Mouse (Mus musculus): ENCODE measurements around the gene Mex3a. TPM values are rescaled to one million over a fixed set of nuclear protein-coding genes. Genes with fewer than 3 reads are reported as not detected.

Gene Mex3a
- polyA plus RNA-seq, 1 experiment, result 4.7 TPM

DNA sequence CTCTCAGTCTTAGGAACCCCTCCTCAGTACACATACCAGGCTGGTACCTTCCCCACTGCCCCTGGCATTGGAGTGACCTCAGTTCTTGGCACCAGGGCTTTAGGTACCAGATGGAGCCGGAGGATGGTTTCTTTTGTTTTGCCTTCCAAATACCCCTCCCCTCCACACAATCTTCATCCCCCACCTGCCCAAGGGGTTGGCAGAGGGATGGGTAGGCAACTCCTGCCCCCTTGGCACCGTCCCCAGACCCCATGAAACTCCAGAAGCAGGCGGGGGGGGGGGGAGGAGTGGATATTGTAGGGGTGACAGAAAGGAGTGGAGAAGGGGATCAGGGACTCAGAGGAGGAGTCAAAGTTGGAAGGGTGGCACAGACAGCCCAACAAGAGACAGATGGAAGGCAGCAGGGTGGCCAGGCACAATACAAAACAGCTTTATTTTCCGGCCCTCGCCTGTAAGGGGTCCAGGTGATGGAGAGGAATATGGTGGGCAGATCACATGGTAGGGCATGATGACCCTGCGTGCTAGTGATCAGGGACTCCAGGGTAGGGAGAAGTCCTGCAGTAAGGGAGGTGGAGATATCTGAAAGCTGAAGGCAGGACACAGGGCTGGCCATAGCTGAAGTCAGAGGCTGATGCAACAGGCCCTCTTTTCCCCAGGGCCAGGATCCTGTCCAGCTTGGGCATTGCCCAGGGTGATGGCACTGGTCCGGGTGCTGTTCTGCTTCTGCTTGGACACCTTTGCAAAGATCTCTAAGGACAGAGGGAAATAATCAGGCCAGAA is 9.6 kb downstream of the Mex3a start:
- no peak for DNase-seq (ENCODE audit: extremely low spot score in 1 of 2, low spot score in 1 of 2)

DNA sequence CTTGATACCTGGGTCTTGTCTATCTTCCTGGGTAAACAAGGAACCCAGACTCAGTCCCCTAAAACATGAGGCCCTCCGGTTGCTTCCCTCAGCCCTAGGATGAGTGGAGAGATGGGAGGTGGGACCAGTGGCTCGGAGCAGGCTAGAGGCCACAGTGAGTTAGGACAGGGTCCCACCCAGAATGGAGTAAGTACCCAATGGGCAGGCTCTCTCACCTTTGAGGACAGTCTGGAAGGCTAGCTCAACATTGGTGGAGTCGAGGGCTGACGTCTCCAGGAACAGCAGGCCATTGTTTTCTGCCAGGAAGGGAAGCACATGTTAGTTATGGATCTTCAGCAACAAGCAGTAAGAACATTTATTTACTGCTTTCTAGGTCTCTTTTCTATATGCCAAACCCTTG is 10.3 kb downstream of the Mex3a start:
- DNase-seq (ENCODE audit: extremely low spot score in 1 of 2, low spot score in 1 of 2), result no peak

DNA sequence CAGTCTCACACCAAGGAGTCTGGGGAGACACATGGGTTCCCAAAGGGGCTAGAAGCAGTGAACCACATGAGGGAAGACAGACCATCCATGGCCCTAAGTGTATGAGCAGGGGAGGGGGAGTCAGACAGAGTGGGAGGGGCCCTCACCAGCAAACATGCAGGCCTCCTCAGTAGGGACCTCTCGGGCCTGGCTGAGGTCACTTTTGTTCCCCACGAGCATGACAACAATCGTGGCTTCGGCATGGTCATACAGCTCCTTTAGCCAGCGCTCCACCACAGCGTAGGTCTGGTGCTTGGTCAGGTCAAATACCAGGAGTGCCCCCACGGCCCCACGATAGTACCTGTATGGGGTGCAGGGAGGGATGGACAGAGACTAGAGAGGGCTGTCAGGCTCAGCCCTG is 11.0 kb downstream of the Mex3a start:
- DNase-seq (ENCODE audit: extremely low spot score in 1 of 2, low spot score in 1 of 2), result no peak

- no peak for DNase-seq (ENCODE audit: extremely low spot score in 1 of 2, low spot score in 1 of 2)
These were observed 11.6 kb downstream of the Mex3a start for GRCm38 (mm10) chr3:88543651-88544410.

DNA sequence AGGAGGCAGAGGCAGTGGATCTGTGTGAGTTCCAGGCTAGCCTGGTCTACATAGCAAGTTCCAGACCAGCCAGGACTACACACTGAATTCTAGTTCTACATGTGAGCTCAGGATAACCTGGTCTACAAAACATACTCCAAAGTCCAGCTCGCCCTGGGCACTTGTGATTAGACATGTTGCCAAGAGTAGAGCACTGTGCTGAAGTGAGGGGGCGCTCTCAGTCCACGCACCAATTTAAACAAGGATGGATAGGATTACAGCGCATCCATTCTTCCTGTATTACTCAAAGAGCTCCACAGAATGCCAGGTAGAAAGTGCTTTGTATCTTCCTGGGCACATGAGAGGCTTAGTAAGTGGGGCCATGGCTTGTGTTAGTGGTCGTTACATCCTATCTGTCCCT is 12.3 kb downstream of the Mex3a start:
- no peak for DNase-seq (ENCODE audit: extremely low spot score in 1 of 2, low spot score in 1 of 2)

DNA sequence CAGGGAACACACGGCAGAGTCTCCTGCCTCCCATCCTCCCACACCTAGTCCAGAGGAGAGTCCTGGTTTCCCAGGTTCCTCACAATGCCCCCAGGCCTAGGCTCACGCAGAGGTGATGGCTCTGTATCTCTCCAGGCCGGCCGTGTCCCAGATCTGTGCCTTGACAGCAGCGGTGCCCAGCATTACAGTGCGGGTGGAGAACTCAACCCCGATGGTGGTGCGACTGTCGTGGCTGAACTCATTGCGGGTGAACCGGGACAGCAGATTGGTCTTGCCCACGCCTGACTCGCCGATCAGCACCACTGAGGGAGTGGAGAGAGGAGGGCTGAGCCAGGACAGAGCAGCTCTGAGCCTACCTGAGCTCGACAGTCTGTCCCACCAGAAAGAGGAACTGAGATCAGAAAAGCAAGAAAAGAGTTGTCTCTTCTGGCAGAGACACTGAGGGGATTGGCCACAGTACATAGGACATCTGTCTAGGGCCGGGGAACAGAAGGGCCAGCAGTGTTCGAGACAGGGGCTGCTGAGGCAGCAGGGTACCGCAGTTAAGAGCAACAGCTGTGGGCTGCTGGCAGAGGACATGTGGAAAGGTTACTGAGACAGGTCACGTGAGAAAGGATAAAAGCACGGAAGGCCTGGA is 12.9 kb downstream of the Mex3a start:
- no peak for DNase-seq (ENCODE audit: extremely low spot score in 1 of 2, low spot score in 1 of 2)

- no peak for DNase-seq (ENCODE audit: extremely low spot score in 1 of 2, low spot score in 1 of 2)
These were observed 14.7 kb downstream of the Mex3a start for GRCm38 (mm10) chr3:88546674-88547418.

DNA sequence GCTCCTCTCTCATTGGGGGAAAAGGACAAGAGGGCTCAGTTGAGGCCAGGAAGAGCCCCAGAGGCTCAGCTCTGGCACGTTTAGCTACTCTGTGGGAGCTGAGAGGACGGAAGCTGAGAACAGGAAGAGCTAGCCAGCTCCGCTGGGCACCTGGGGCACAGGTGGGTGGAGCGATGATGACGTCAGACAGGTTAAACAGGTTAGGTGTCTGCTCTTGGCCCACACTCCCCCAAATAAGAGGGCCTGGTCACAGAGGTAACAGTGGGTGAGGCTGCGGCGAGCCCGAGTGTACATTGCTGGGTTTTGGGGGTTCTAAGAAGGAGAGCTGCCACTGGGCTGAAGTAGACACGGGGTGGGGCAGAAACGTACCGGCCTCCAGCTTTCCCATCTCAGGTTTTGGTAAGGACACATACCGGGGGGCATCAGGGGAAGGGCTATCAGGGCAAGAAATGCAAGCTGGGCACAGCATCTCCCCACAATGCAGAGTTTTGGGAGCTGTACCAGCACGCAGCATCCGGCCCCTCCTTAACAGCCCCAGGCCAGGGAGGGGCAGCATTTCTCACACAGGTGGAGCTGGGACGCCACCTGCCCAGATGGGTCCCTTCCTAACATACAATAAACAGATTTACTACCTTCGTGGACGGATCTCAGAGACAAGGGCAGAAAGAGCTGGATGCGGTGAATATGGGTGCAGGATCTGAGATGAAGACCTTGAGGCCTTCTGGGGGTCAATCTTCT is 16.2 kb downstream of the Mex3a start, which contains the start of gene Rab25:
Gene Rab25, minus strand, starts transcription at position 121 of the 738 bp plus-strand sequence.
- DNase-seq (ENCODE audit: extremely low spot score in 1 of 2, low spot score in 1 of 2), result no peak

GRCm38 (mm10) chr3:88551586-88551985 is 19.4 kb downstream of the Mex3a start:
- no peak for DNase-seq (ENCODE audit: extremely low spot score in 1 of 2, low spot score in 1 of 2)

DNA sequence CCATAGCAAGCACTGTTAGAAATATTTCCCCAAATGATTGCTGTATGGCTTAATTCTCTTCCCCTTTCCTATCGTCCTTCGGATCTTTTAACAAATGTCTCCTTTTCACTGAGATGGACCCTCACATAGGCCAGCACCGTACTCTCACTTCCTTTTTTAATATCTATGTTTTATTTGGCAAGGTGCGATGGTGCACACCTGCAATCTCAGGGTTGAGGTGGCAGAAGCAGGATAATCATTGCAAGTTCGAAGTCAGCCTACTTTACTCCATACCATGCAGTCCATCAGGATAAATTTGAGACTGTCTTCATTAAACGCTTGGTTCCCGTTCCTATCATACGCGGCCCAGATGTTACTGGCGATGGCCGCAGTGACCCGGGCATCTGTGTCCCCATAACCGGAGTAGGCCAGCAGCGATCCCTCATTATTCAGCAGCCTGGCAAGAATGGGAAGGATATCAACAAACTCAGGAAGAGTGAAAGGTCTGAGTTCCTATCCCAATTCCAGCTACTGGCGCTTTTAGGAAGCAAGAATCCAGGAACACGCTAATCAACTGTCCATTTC is 20.0 kb downstream of the Mex3a start:
- no peak for DNase-seq (ENCODE audit: extremely low spot score in 1 of 2, low spot score in 1 of 2)

- DNase-seq (ENCODE audit: extremely low spot score in 1 of 2, low spot score in 1 of 2), result peak; percentile 98 to 99
These were observed 20.7 kb downstream of the Mex3a start, which contains the start of gene Lamtor2 for GRCm38 (mm10) chr3:88552676-88553524. Gene Lamtor2, minus strand, starts transcription at chr3:88553074.

DNA sequence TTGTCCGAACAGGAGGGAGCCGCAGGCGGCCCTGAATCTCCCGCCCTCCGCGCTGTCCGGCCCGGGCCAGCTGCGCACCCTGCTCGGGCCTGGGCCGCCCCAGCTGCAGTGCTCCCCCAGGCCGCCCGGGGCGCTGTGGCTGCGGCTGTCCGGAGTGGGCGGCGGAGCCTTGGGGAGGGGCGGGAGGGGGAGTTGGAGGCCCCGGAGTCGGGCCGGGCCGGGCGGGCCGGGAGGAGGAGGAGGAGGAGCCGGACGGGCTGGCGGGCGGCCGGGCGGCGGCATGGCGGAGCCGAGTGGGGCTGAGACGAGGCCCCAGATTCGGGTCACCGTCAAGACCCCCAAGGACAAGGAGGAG is 21.3 kb downstream of the Mex3a start, which contains the start of gene Ubqln4:
Gene Ubqln4, plus strand, starts transcription at position 234 of the 355 bp plus-strand sequence.
- peak; percentile 50 to 89 for DNase-seq (ENCODE audit: extremely low spot score in 1 of 2, low spot score in 1 of 2)

DNA sequence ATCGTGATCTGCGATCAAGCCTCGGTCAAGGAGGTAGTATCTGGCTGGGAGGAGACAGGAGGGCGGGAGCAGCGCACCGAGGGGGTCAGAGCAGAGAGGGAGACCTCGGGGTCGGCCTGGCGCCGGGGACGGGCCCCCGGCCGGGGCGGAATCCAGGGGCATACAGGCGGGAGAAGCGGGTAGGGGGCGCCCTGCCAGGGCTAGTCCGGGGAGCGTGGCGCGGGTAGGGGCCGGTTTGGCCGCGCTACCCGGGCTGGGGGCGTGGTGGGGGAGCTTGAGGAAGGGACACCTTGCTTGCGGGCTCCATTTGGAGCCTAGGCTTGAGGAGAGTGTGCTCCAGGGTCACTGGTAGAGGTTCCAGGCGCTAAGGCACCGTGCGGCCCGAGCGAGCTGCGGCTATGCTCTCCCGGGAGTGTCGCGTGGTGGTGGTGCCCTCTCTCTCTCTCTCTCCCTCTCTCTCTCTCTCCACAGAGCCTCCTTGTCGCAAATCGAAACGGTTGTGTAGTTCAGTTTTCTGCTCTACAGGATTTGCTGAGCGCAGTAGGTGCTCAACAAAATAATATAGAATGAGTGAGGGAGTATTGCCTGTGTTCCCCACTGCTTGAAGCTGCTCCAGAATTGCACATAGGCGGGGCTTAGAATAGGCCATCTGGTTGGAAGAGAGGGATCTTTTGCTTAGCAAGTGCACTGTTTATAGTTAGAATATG is 21.8 kb downstream of the Mex3a start:
- DNase-seq (ENCODE audit: extremely low spot score in 1 of 2, low spot score in 1 of 2), result peak in 1 of 2 experiments; percentile 57

DNA sequence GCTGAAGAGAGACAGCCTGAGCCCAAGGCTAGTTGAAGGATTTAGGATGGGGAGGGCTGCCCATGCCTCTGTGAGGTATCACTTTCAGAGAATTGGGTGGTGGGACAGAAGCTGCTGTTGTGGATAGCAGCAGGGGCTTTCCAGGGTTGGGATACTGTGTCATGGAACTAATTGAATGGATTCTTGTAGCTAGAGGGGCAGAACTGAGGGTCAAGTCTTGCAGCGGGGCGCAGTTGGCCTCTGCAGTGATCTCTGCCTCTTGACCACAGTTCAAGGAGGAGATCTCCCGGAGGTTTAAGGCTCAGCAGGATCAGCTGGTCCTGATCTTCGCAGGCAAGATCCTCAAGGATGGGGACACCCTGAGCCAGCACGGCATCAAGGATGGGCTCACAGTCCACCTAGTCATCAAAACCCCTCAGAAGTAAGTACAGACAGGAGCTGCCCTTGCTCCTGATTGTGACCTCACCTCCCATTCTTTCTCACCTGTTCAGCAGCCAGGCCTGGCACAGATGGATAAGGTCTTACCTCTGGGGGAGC is 22.9 kb downstream of the Mex3a start:
- DNase-seq (ENCODE audit: extremely low spot score in 1 of 2, low spot score in 1 of 2), result no peak

GRCm38 (mm10) chr3:88555731-88556130 is 23.5 kb downstream of the Mex3a start:
- DNase-seq (ENCODE audit: extremely low spot score in 1 of 2, low spot score in 1 of 2), result no peak

DNA sequence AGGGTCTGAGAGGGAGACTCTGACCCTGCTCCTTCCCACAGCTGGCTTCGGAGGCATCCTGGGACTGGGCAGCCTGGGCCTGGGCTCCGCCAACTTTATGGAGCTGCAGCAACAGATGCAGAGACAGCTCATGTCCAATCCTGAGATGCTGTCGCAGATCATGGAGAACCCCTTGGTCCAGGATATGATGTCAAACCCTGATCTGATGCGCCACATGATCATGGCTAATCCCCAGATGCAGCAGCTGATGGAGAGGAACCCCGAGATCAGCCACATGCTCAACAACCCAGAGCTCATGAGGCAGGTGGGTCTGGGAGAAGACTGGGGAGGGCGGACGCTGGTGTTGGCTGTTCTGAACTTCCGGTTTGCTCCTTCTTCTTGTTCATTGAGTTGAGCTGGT is 24.4 kb downstream of the Mex3a start:
- no peak for DNase-seq (ENCODE audit: extremely low spot score in 1 of 2, low spot score in 1 of 2)

- no peak for DNase-seq (ENCODE audit: extremely low spot score in 1 of 2, low spot score in 1 of 2)
These were observed 27.4 kb downstream of the Mex3a start for GRCm38 (mm10) chr3:88559596-88559995.

DNA sequence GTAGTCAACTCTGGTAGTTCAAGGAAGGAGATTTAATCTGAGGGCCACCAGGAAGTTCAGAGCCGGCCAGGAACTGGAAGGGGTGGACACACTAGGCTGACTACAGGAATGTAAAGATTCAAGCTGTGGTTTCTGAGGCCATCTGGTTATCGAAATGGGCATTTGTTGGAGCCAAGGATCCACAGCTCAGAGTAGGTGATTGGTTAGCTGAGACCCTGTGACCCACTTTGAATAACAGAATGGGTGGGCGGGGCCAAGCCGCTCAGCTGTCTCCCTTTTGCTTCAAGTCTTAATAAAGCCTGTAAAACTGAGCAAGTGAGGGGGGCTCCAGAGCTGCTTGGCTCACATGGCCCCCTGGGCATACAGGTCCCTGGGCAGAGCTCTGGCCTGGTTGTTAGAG is 29.8 kb downstream of the Mex3a start:
- no peak for DNase-seq (ENCODE audit: extremely low spot score in 1 of 2, low spot score in 1 of 2)
